Mouse (Mus musculus): ENCODE results near the gene Parp1. TPM values are rescaled to one million over a fixed set of nuclear protein-coding genes. Genes with fewer than 3 reads are reported as not detected.
"Not testable (repeated sequence)": the region's sequence is repeated elsewhere in the genome, so short reads cannot be mapped to it uniquely, and the experiment has no call there.

Gene Parp1
- total RNA-seq, 2 experiments from 2014 or later, result 89.0 to 90.3 TPM

GRCm38 (mm10) chr1:180604579-180604978, 35.9 kb downstream of the Parp1 start:
- Histone ChIP-seq H3K27ac (peak overlapping the region; percentile 69), H3K4me3 (no peak overlapping the region)
- intact Hi-C loops (cut with DNase I), result no loop called here
- DNase-seq (ENCODE audit: extremely low spot score in 1 of 2, low spot score in 2 of 2), result peak; percentile 54 to 74
- TF ChIP-seq CTCF (IDR thresholded peaks at IDR 0.05), result no peak

- DNase-seq (ENCODE audit: extremely low spot score in 1 of 2, low spot score in 2 of 2), result no peak
- Histone ChIP-seq H3K4me3 (no peak overlapping the region), H3K27ac (no peak overlapping the region)
- intact Hi-C loops (cut with DNase I), result no loop called here
- TF ChIP-seq CTCF (IDR thresholded peaks at IDR 0.05), result no peak
Measured at GRCm38 (mm10) chr1:180606106-180606505, 37.4 kb downstream of the Parp1 start.

GRCm38 (mm10) chr1:180606796-180607577, 38.3 kb downstream of the Parp1 start:
- H3K4me3 ChIP-seq, result no peak overlapping the region
- intact Hi-C loops (cut with DNase I), result no loop called here
- TF ChIP-seq CTCF (IDR thresholded peaks at IDR 0.05), result no peak
- no peak overlapping the region for H3K27ac ChIP-seq
- no peak for DNase-seq (ENCODE audit: extremely low spot score in 1 of 2, low spot score in 2 of 2)

- TF ChIP-seq CTCF (IDR thresholded peaks at IDR 0.05), result no peak
- H3K4me3 ChIP-seq, result no peak overlapping the region
- no peak for DNase-seq (ENCODE audit: extremely low spot score in 1 of 2, low spot score in 2 of 2)
- H3K27ac ChIP-seq, result no peak overlapping the region
- intact Hi-C loops (cut with DNase I), result no loop called here
Measured at GRCm38 (mm10) chr1:180607578-180607879, 38.8 kb downstream of the Parp1 start.

GRCm38 (mm10) chr1:180611842-180612241, 43.1 kb downstream of the Parp1 start:
- H3K4me3 ChIP-seq; intact Hi-C loops (cut with DNase I); DNase-seq (ENCODE audit: extremely low spot score in 1 of 2, low spot score in 2 of 2); H3K27ac ChIP-seq: not testable (repeated sequence)

GRCm38 (mm10) chr1:180616762-180617161, 48.0 kb downstream of the Parp1 start:
- TF ChIP-seq CTCF (IDR thresholded peaks at IDR 0.05), result no peak

GRCm38 (mm10) chr1:180622389-180622788, 53.7 kb downstream of the Parp1 start:
- DNase-seq (ENCODE audit: extremely low spot score in 1 of 2, low spot score in 2 of 2), result no peak
- no peak for TF ChIP-seq CTCF (IDR thresholded peaks at IDR 0.05)
- no peak overlapping the region for H3K27ac ChIP-seq
- intact Hi-C loops (cut with DNase I), result no loop called here
- no peak overlapping the region for H3K4me3 ChIP-seq

More at GRCm38 (mm10) chr1:180616762-180617161, 48.0 kb downstream of the Parp1 start:
- H3K4me3 ChIP-seq, result no peak overlapping the region
- no peak overlapping the region for H3K27ac ChIP-seq
- intact Hi-C loops (cut with DNase I), result no loop called here
- no peak for DNase-seq (ENCODE audit: extremely low spot score in 1 of 2, low spot score in 2 of 2)

- DNase-seq (ENCODE audit: extremely low spot score in 1 of 2, low spot score in 2 of 2), result no peak
- intact Hi-C loops (cut with DNase I), result no loop called here
- Histone ChIP-seq H3K27ac (no peak overlapping the region), H3K4me3 (no peak overlapping the region)
- peak; percentile 43 for TF ChIP-seq CTCF (IDR thresholded peaks at IDR 0.05)
Measured at GRCm38 (mm10) chr1:180623911-180624310, 55.2 kb downstream of the Parp1 start.

- intact Hi-C loops (cut with DNase I), result no loop called here
- Histone ChIP-seq H3K4me3 (no peak overlapping the region), H3K27ac (no peak overlapping the region)
- DNase-seq (ENCODE audit: extremely low spot score in 1 of 2, low spot score in 2 of 2), result no peak
- TF ChIP-seq CTCF (IDR thresholded peaks at IDR 0.05), result no peak
Measured at GRCm38 (mm10) chr1:180626141-180626540, 57.4 kb downstream of the Parp1 start.

- H3K4me3 ChIP-seq; DNase-seq (ENCODE audit: extremely low spot score in 1 of 2, low spot score in 2 of 2); H3K27ac ChIP-seq; intact Hi-C loops (cut with DNase I): not testable (repeated sequence)
Measured at GRCm38 (mm10) chr1:180637796-180638195, 69.1 kb downstream of the Parp1 start.

- peak overlapping the region; percentile 99 for H3K4me3 ChIP-seq
Measured at GRCm38 (mm10) chr1:180639416-180640401, 71.0 kb downstream of the Parp1 start.

GRCm38 (mm10) chr1:180640605-180641125, 71.9 kb downstream of the Parp1 start:
- TF ChIP-seq CTCF (IDR thresholded peaks at IDR 0.05), result peak; percentile 10; the same call in 1 of the 2 replicates
- intact Hi-C loops (cut with DNase I), result loop anchor here (5.0 kb wide), 1 partner anchor 73 kb away; the partner anchor contains the start of gene Parp1
- Histone ChIP-seq H3K27ac (peak overlapping the region; percentile 66), H3K4me3 (peak overlapping the region; percentile 99)
- DNase-seq (ENCODE audit: extremely low spot score in 1 of 2, low spot score in 2 of 2), result peak in 1 of 2 experiments; percentile 18

More at GRCm38 (mm10) chr1:180639416-180640401, 71.0 kb downstream of the Parp1 start:
- intact Hi-C loops (cut with DNase I), result loop anchor here (5.0 kb wide), 1 partner anchor 72 kb away; the partner anchor contains the start of gene Parp1
- DNase-seq (ENCODE audit: extremely low spot score in 1 of 2, low spot score in 2 of 2), result no peak
- TF ChIP-seq CTCF (IDR thresholded peaks at IDR 0.05), result no peak
- H3K27ac ChIP-seq, result no peak overlapping the region

Measured in left cerebral cortex, adult 2 months (tissue).